Mouse (Mus musculus): ENCODE data around the gene Gtf2a2. TPM values are rescaled to one million over a fixed set of nuclear protein-coding genes. Genes with fewer than 3 reads are reported as not detected.

Gene Gtf2a2
- total and polyA plus RNA-seq, 2 experiments from 2014 or later, result 104 to 213 TPM

GRCm38 (mm10) chr9:70046255-70046654 is 33.9 kb downstream of the Gtf2a2 start:
- H3K4me1 ChIP-seq (ENCODE audit: insufficient read depth, low read length), result no peaks in the 10 kb centered on the region
- no peak for DNase-seq (ENCODE audit: low spot score)
- H3K27ac ChIP-seq (ENCODE audit: low read depth, low read length), result no peak overlapping the region
- H3K4me2 ChIP-seq (ENCODE audit: low read depth, low read length, poor library complexity, severe bottlenecking), result no peak overlapping the region
- no peak for ATAC-seq (ENCODE audit: low FRiP score)
- H3K27me3 ChIP-seq (ENCODE audit: insufficient read depth, low read length), result no peaks in the 10 kb centered on the region
- no peak overlapping the region for H3K9ac ChIP-seq (replicated peaks; ENCODE audit: low read length, poor library complexity, severe bottlenecking)
- no peak overlapping the region for H3K4me3 ChIP-seq (ENCODE audit: low read depth, low read length)
- WGBS, result 90% methylated on average over 6 of the region's 6 CpGs
- no peak for TF ChIP-seq CTCF (IDR thresholded peaks at IDR 0.05)
- H3K9me3 ChIP-seq (ENCODE audit: low read length), result no peaks in the 10 kb centered on the region
- no peaks in the 10 kb centered on the region for H3K36me3 ChIP-seq (ENCODE audit: insufficient read depth, low read length)

DNA sequence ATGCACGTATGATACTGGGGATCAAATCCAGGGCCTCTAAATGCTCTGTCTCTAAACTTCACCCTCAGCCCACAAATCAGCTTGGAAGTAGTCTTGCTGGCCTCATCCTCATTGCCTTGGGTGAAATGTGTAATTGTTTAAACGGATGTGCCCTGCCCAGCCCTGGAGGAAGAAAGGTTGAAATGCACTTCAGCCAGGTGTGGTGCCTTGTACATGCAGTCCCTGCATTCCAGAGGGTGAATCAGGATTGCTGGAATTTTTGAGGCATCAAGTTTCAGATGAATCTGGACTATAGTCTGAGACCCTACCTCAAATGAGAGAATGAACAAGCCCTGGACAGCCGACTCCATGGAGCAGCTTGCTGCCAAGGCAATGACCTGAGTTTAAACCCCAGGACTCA is 35.5 kb downstream of the Gtf2a2 start:
- Histone ChIP-seq H3K4me3 (ENCODE audit: low read depth, low read length) (no peak overlapping the region), H3K27ac (ENCODE audit: low read depth, low read length) (no peak overlapping the region), H3K4me2 (ENCODE audit: low read depth, low read length, poor library complexity, severe bottlenecking) (no peak overlapping the region), H3K36me3 (ENCODE audit: insufficient read depth, low read length) (no peaks in the 10 kb centered on the region), H3K27me3 (ENCODE audit: insufficient read depth, low read length) (no peaks in the 10 kb centered on the region), H3K9me3 (ENCODE audit: low read length) (no peaks in the 10 kb centered on the region), H3K4me1 (ENCODE audit: insufficient read depth, low read length) (no peaks in the 10 kb centered on the region), H3K9ac (replicated peaks; ENCODE audit: low read length, poor library complexity, severe bottlenecking) (no peak overlapping the region)
- 72% methylated on average over 3 of the region's 3 CpGs for WGBS
- TF ChIP-seq CTCF (IDR thresholded peaks at IDR 0.05), result no peak
- DNase-seq (ENCODE audit: low spot score) (no peak), ATAC-seq (ENCODE audit: low FRiP score) (no peak)

DNA sequence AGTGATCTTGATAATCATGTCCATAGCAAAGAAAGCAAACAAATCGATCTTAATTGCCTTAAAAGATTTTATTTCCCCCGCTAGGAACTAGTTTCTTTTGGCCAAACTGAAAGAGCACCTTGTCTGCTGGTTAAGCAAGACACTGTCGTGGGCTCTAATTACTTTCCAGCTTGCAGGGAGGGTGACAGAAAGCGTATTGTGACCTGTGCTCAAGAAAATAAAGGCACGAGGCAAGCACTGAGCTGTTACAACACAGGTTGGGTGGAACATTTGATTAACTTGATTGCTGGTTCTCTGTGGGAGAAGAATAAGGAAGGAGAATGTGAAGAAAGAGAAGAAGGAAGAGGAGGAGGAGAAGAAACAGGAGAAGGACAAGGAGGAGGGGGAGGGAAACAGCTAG is 35.9 kb downstream of the Gtf2a2 start:
- Histone ChIP-seq H3K4me2 (ENCODE audit: low read depth, low read length, poor library complexity, severe bottlenecking) (no peak overlapping the region), H3K27ac (ENCODE audit: low read depth, low read length) (no peak overlapping the region), H3K4me1 (ENCODE audit: insufficient read depth, low read length) (no peaks in the 10 kb centered on the region), H3K4me3 (ENCODE audit: low read depth, low read length) (no peak overlapping the region), H3K27me3 (ENCODE audit: insufficient read depth, low read length) (no peaks in the 10 kb centered on the region), H3K9me3 (ENCODE audit: low read length) (no peaks in the 10 kb centered on the region), H3K36me3 (ENCODE audit: insufficient read depth, low read length) (no peaks in the 10 kb centered on the region), H3K9ac (replicated peaks; ENCODE audit: low read length, poor library complexity, severe bottlenecking) (no peak overlapping the region)
- DNase-seq (ENCODE audit: low spot score) (no peak), ATAC-seq (ENCODE audit: low FRiP score) (no peak)
- 56% methylated on average over 5 of the region's 5 CpGs for WGBS
- TF ChIP-seq CTCF (IDR thresholded peaks at IDR 0.05), result no peak

GRCm38 (mm10) chr9:70048751-70049415 is 36.5 kb downstream of the Gtf2a2 start:
- no peak overlapping the region for H3K4me3 ChIP-seq (ENCODE audit: low read depth, low read length)
- ATAC-seq (ENCODE audit: low FRiP score) (no peak), DNase-seq (ENCODE audit: low spot score) (no peak)
- H3K27me3 ChIP-seq (ENCODE audit: insufficient read depth, low read length), result no peaks in the 10 kb centered on the region
- H3K9ac ChIP-seq (replicated peaks; ENCODE audit: low read length, poor library complexity, severe bottlenecking), result no peak overlapping the region; the same call in 1 of the 2 replicates
- WGBS, result 61% methylated on average over 6 of the region's 6 CpGs
- no peak overlapping the region for H3K27ac ChIP-seq (ENCODE audit: low read depth, low read length)
- no peak overlapping the region for H3K4me2 ChIP-seq (ENCODE audit: low read depth, low read length, poor library complexity, severe bottlenecking)
- no peak for TF ChIP-seq CTCF (IDR thresholded peaks at IDR 0.05)
- H3K4me1 ChIP-seq (ENCODE audit: insufficient read depth, low read length), result no peaks in the 10 kb centered on the region
- no peaks in the 10 kb centered on the region for H3K36me3 ChIP-seq (ENCODE audit: insufficient read depth, low read length)
- no peaks in the 10 kb centered on the region for H3K9me3 ChIP-seq (ENCODE audit: low read length)

GRCm38 (mm10) chr9:70049416-70049783 is 37.0 kb downstream of the Gtf2a2 start:
- H3K36me3 ChIP-seq (ENCODE audit: insufficient read depth, low read length), result no peaks in the 10 kb centered on the region
- no peak overlapping the region for H3K27ac ChIP-seq (ENCODE audit: low read depth, low read length)
- H3K4me3 ChIP-seq (ENCODE audit: low read depth, low read length), result no peak overlapping the region
- DNase-seq (ENCODE audit: low spot score) (peak; percentile 12), ATAC-seq (ENCODE audit: low FRiP score) (no peak)
- WGBS, result 4% methylated on average over 3 of the region's 3 CpGs
- H3K9ac ChIP-seq (replicated peaks; ENCODE audit: low read length, poor library complexity, severe bottlenecking), result no peak overlapping the region; the same call in 1 of the 2 replicates
- H3K4me2 ChIP-seq (ENCODE audit: low read depth, low read length, poor library complexity, severe bottlenecking), result no peak overlapping the region
- no peak for TF ChIP-seq CTCF (IDR thresholded peaks at IDR 0.05)
- no peaks in the 10 kb centered on the region for H3K9me3 ChIP-seq (ENCODE audit: low read length)
- no peaks in the 10 kb centered on the region for H3K27me3 ChIP-seq (ENCODE audit: insufficient read depth, low read length)
- no peaks in the 10 kb centered on the region for H3K4me1 ChIP-seq (ENCODE audit: insufficient read depth, low read length)

- no peak for TF ChIP-seq CTCF (IDR thresholded peaks at IDR 0.05)
- H3K36me3 ChIP-seq (ENCODE audit: insufficient read depth, low read length), result no peaks in the 10 kb centered on the region
- no peaks in the 10 kb centered on the region for H3K27me3 ChIP-seq (ENCODE audit: insufficient read depth, low read length)
- no peak overlapping the region for H3K4me2 ChIP-seq (ENCODE audit: low read depth, low read length, poor library complexity, severe bottlenecking)
- no peak overlapping the region for H3K9ac ChIP-seq (replicated peaks; ENCODE audit: low read length, poor library complexity, severe bottlenecking)
- WGBS, result 30% methylated on average over 8 of the region's 8 CpGs
- no peak for DNase-seq (ENCODE audit: low spot score)
- no peak overlapping the region for H3K4me3 ChIP-seq (ENCODE audit: low read depth, low read length)
- H3K27ac ChIP-seq (ENCODE audit: low read depth, low read length), result no peak overlapping the region
- no peak for ATAC-seq (ENCODE audit: low FRiP score)
- H3K4me1 ChIP-seq (ENCODE audit: insufficient read depth, low read length), result no peaks in the 10 kb centered on the region
- H3K9me3 ChIP-seq (ENCODE audit: low read length), result no peaks in the 10 kb centered on the region
Measured at GRCm38 (mm10) chr9:70049839-70050238, 37.5 kb downstream of the Gtf2a2 start.

Data from midbrain, postnatal 0 days (tissue).